Mouse (Mus musculus) C2C12 (cell line): ENCODE measurements at regions not wholly inside any gene's neighbourhood (a gene's known extent, or its start where the extent isn't known, plus 50 kb on each side); places are given as distances from the start of the nearest gene placed in this dataset.

ENCODE experiments used
- H3K27me3 ChIP-seq: one replicate; pipeline ENCODE4 v1.6.1; 2011; ENCODE audit not compliant: control insufficient read depth, insufficient read depth, insufficient read length
- H3K36me3 ChIP-seq: one replicate; pipeline ENCODE4 v1.6.1; 2011; ENCODE audit not compliant: control insufficient read depth, insufficient read depth
- H3K4me3 ChIP-seq: one replicate; pipeline ENCODE4 v1.5.1; 2011; ENCODE audit warnings: mild to moderate bottlenecking, control low read depth; ENCODE audit not compliant: poor library complexity, insufficient read depth, severe bottlenecking
- H3K79me2 ChIP-seq: one replicate; pipeline ENCODE4 v1.6.1; 2011; ENCODE audit not compliant: control insufficient read depth, insufficient read depth
- H3K79me3 ChIP-seq: one replicate; pipeline ENCODE4 v1.6.1; 2011; ENCODE audit warnings: low read depth, control low read depth
- H3ac ChIP-seq: one replicate; pipeline ENCODE3; 2011; ENCODE audit warnings: low read depth; ENCODE audit not compliant: control insufficient read depth, insufficient read length
- CEBPB ChIP-seq: IDR thresholded peaks from one replicate; pipeline ENCODE4 v1.6.1; 2011; ENCODE audit warnings: low read depth, mild to moderate bottlenecking, control low read depth, moderate library complexity
- CTCF ChIP-seq: IDR thresholded peaks from one replicate; pipeline ENCODE4 v1.5.1; 2011; ENCODE audit not compliant: control insufficient read depth, insufficient read depth, insufficient read length
- FOSL1 ChIP-seq: IDR thresholded peaks from one replicate; pipeline ENCODE4 v1.8.0; 2011; ENCODE audit warnings: mild to moderate bottlenecking, low read length; ENCODE audit not compliant: poor library complexity, insufficient read depth, severe bottlenecking
- MAX ChIP-seq: IDR thresholded peaks from one replicate; pipeline ENCODE4 v1.6.1; 2011; ENCODE audit warnings: mild to moderate bottlenecking, control low read depth
- MYOD1 ChIP-seq: IDR thresholded peaks from one replicate; pipeline ENCODE4 v1.6.1; 2011; ENCODE audit warnings: low read depth; ENCODE audit not compliant: control insufficient read depth, insufficient read length
- MYOG ChIP-seq: IDR thresholded peaks from one replicate; pipeline ENCODE4 v1.6.1; 2011; ENCODE audit not compliant: control insufficient read depth, insufficient read length; ENCODE audit errors: extremely low read depth
- USF1 ChIP-seq: IDR thresholded peaks from one replicate; pipeline ENCODE4 v1.6.1; 2011; ENCODE audit warnings: low read depth, mild to moderate bottlenecking, control low read depth, moderate library complexity

GRCm38 (mm10) chr14:12938638-12939293, 115.9 kb upstream of the Cadps start:
- Histone ChIP-seq H3K27me3 (no peaks in the 10 kb centered on the region), H3K79me2 (no peaks in the 10 kb centered on the region), H3K79me3 (no peaks in the 10 kb centered on the region), H3ac (no peak overlapping the region), H3K4me3 (no peak overlapping the region), H3K36me3 (no peaks in the 10 kb centered on the region)
- no peak for TF ChIP-seq MYOD1
- TF ChIP-seq CTCF: no peak
- TF ChIP-seq MAX: no peak
- TF ChIP-seq FOSL1: no peak
- TF ChIP-seq CEBPB: no peak
- TF ChIP-seq MYOG: no peak
- no peak for TF ChIP-seq USF1

- Histone ChIP-seq H3ac (no peak overlapping the region), H3K79me3 (no peaks in the 10 kb centered on the region), H3K79me2 (no peaks in the 10 kb centered on the region), H3K27me3 (no peaks in the 10 kb centered on the region), H3K36me3 (no peaks in the 10 kb centered on the region), H3K4me3 (no peak overlapping the region)
- TF ChIP-seq MYOD1: no peak
- no peak for TF ChIP-seq CTCF
- TF ChIP-seq MYOG: no peak
- no peak for TF ChIP-seq FOSL1
- no peak for TF ChIP-seq MAX
- no peak for TF ChIP-seq CEBPB
- no peak for TF ChIP-seq USF1
These were observed 113.5 kb upstream of the Cadps start for GRCm38 (mm10) chr14:12936343-12936742.

- no peak overlapping the region for H3ac ChIP-seq
- H3K36me3 ChIP-seq: no peaks in the 10 kb centered on the region
- no peaks in the 10 kb centered on the region for H3K27me3 ChIP-seq
- H3K79me2 ChIP-seq: no peaks in the 10 kb centered on the region
- no peaks in the 10 kb centered on the region for H3K79me3 ChIP-seq
- no peak for TF ChIP-seq CTCF
- no peak for TF ChIP-seq MYOD1
- no peak for TF ChIP-seq MAX
- TF ChIP-seq MYOG: no peak
- TF ChIP-seq FOSL1: no peak
- TF ChIP-seq CEBPB: no peak
- no peak for TF ChIP-seq USF1
- H3K4me3 ChIP-seq: no peak overlapping the region
These were observed 108.9 kb upstream of the Cadps start for GRCm38 (mm10) chr14:12931668-12932384.

GRCm38 (mm10) chr14:12923617-12924016, 100.7 kb upstream of the Cadps start:
- no peaks in the 10 kb centered on the region for H3K79me3 ChIP-seq
- TF ChIP-seq FOSL1 (no peak), CEBPB (no peak), MAX (no peak), MYOD1 (no peak)
- no peaks in the 10 kb centered on the region for H3K27me3 ChIP-seq
- no peak overlapping the region for H3ac ChIP-seq
- no peaks in the 10 kb centered on the region for H3K36me3 ChIP-seq
- no peaks in the 10 kb centered on the region for H3K79me2 ChIP-seq
- no peak overlapping the region for H3K4me3 ChIP-seq

- Histone ChIP-seq H3K36me3 (no peaks in the 10 kb centered on the region), H3ac (no peak overlapping the region)
These were observed 92.6 kb upstream of the Cadps start for GRCm38 (mm10) chr14:12915431-12915830.

More at GRCm38 (mm10) chr14:12915431-12915830, 92.6 kb upstream of the Cadps start:
- Histone ChIP-seq H3K79me2 (no peaks in the 10 kb centered on the region), H3K4me3 (no peak overlapping the region), H3K79me3 (no peaks in the 10 kb centered on the region), H3K27me3 (no peaks in the 10 kb centered on the region)
- TF ChIP-seq USF1 (no peak), CEBPB (no peak), MAX (no peak), CTCF (no peak), MYOD1 (no peak), FOSL1 (no peak)
